Mouse (Mus musculus) liver, embryonic 13.5 days (tissue): ENCODE measurements around the gene Ninl. TPM values are rescaled to one million over a fixed set of nuclear protein-coding genes. Genes with fewer than 3 reads are reported as not detected.
"Not testable (repeated sequence)": the region's sequence is repeated elsewhere in the genome, so short reads cannot be mapped to it uniquely, and the experiment has no call there.

ENCODE experiments used
- ATAC-seq: fragments of 200-750 bp; cut with Nextera tagmentation; 2 replicates; pipeline ENCODE4 v1.8.0; 2017; ENCODE audit warnings: low read depth, mild to moderate bottlenecking, moderate number of reproducible peaks, moderate library complexity
- DNase-seq: peaks from one replicate; pipeline ENCODE4 v3.0.0; 2022
- H3K27ac ChIP-seq: fragments of 300-500 bp; sonication (generic); 2 replicates; pipeline ENCODE4 v1.5.1; 2015; ENCODE audit warnings: moderate library complexity, mild to moderate bottlenecking, inconsistent platforms
- H3K27me3 ChIP-seq: fragments of 300-500 bp; sonication (generic); 2 replicates; pipeline ENCODE4 v1.6.1; 2015; ENCODE audit warnings: mild to moderate bottlenecking, inconsistent platforms
- H3K36me3 ChIP-seq: fragments of 300-500 bp; sonication (generic); 2 replicates; pipeline ENCODE4 v1.6.1; 2015; ENCODE audit warnings: mild to moderate bottlenecking, inconsistent platforms
- H3K4me1 ChIP-seq: fragments of 300-500 bp; sonication (generic); replicated peaks from 2 replicates; pipeline ENCODE4 v1.6.1; 2015; ENCODE audit warnings: inconsistent platforms
- H3K4me2 ChIP-seq: fragments of 300-500 bp; sonication (generic); 2 replicates; pipeline ENCODE4 v1.6.1; 2015; ENCODE audit warnings: inconsistent platforms, mild to moderate bottlenecking, moderate library complexity
- H3K4me3 ChIP-seq: fragments of 300-500 bp; sonication (generic); replicated peaks from 2 replicates; pipeline ENCODE4 v1.5.1; 2015; ENCODE audit warnings: mild to moderate bottlenecking, inconsistent platforms
- H3K9ac ChIP-seq: fragments of 300-500 bp; sonication (generic); 2 replicates; pipeline ENCODE4 v1.6.1; 2015; ENCODE audit warnings: mild to moderate bottlenecking, inconsistent platforms
- H3K9me3 ChIP-seq: fragments of 300-500 bp; sonication (generic); replicated peaks from 2 replicates; pipeline ENCODE4 v1.6.1; 2016; ENCODE audit warnings: inconsistent platforms
- WGBS: fragments of 180-500 bp; shearing (Covaris S2); methylation state at CpG from one replicate; pipeline ENCODE4 v1.1.7; 2015; ENCODE audit not compliant: insufficient replicate concordance; 5-methylcytosine and 5-hydroxymethylcytosine counted together
- polyA plus RNA-seq: library from polyadenylated mRNA; unstranded; fragments of >200 nt; fragmentation: Nextera tagmentation; extraction: Ambion mirVana; gene quantifications from 2 replicates; pipeline ENCODE4 v1.2.1, GENCODE M21; 2015

Ninl gene
- polyA plus RNA-seq, 1 experiment from 2014 or later, result 10.6 TPM

GRCm38 (mm10) chr2:150922165-150922564 lies 117.0 kb downstream of the Ninl start:
- H3K9ac ChIP-seq, result no peak overlapping the region
- no peaks in the 10 kb centered on the region; the same call in 1 of the 2 replicates for H3K4me1 ChIP-seq
- peaks cover 59% of the 10 kb centered on the region for H3K36me3 ChIP-seq
- no peaks in the 10 kb centered on the region for H3K9me3 ChIP-seq
- no peak overlapping the region for H3K27ac ChIP-seq
- ATAC-seq (no peak), DNase-seq (no peak)
- H3K27me3 ChIP-seq, result no peaks in the 10 kb centered on the region
- no peak overlapping the region for H3K4me3 ChIP-seq
- 91% methylated on average over 4 of the region's 4 CpGs for WGBS
- no peak overlapping the region for H3K4me2 ChIP-seq

GRCm38 (mm10) chr2:150921697-150922096 lies 117.5 kb downstream of the Ninl start:
- 79% methylated on average over 6 of the region's 6 CpGs for WGBS
- peaks cover 59% of the 10 kb centered on the region for H3K36me3 ChIP-seq
- H3K9me3 ChIP-seq, result no peaks in the 10 kb centered on the region
- H3K4me3 ChIP-seq, result no peak overlapping the region
- DNase-seq (no peak), ATAC-seq (no peak)
- no peak overlapping the region for H3K9ac ChIP-seq
- H3K4me1 ChIP-seq, result no peaks in the 10 kb centered on the region; the same call in 1 of the 2 replicates
- no peak overlapping the region for H3K4me2 ChIP-seq
- no peaks in the 10 kb centered on the region for H3K27me3 ChIP-seq
- no peak overlapping the region for H3K27ac ChIP-seq

- Histone ChIP-seq H3K4me1 (peaks cover 7% of the 10 kb centered on the region), H3K4me2 (no peak overlapping the region), H3K4me3 (no peak overlapping the region), H3K27ac (no peak overlapping the region), H3K27me3 (no peaks in the 10 kb centered on the region), H3K36me3 (peaks cover 58% of the 10 kb centered on the region), H3K9ac (no peak overlapping the region), H3K9me3 (no peaks in the 10 kb centered on the region)
- no peak for ATAC-seq
- 38% methylated on average over 3 of the region's 3 CpGs for WGBS
- no peak for DNase-seq
These were observed 118.6 kb downstream of the Ninl start for GRCm38 (mm10) chr2:150920543-150920942.

GRCm38 (mm10) chr2:150918720-150919119 lies 120.5 kb downstream of the Ninl start:
- no peaks in the 10 kb centered on the region for H3K27me3 ChIP-seq
- peaks cover 55% of the 10 kb centered on the region for H3K36me3 ChIP-seq
- H3K9ac ChIP-seq, result no peak overlapping the region
- H3K4me3 ChIP-seq, result no peak overlapping the region
- peaks cover 15% of the 10 kb centered on the region for H3K4me1 ChIP-seq
- 77% methylated on average over 3 of the region's 3 CpGs for whole genome bisulfite sequencing
- H3K4me2 ChIP-seq, result no peak overlapping the region
- DNase-seq (no peak), ATAC-seq (peak; percentile 51)
- no peaks in the 10 kb centered on the region for H3K9me3 ChIP-seq
- H3K27ac ChIP-seq, result no peak overlapping the region

- DNase-seq (no peak), ATAC-seq (no peak)
- H3K36me3 ChIP-seq, result peaks cover 48% of the 10 kb centered on the region
- H3K4me2 ChIP-seq, result no peak overlapping the region
- H3K9ac ChIP-seq, result no peak overlapping the region
- 59% methylated on average over 5 of the region's 5 CpGs for WGBS
- no peak overlapping the region for H3K4me3 ChIP-seq
- H3K27ac ChIP-seq, result no peak overlapping the region
- peaks cover 26% of the 10 kb centered on the region for H3K4me1 ChIP-seq
- H3K9me3 ChIP-seq, result no peaks in the 10 kb centered on the region
- no peaks in the 10 kb centered on the region for H3K27me3 ChIP-seq
These were observed 123.4 kb downstream of the Ninl start for GRCm38 (mm10) chr2:150915786-150916185.

- DNase-seq (no peak), ATAC-seq (no peak)
- Histone ChIP-seq H3K4me1 (peaks cover 33% of the 10 kb centered on the region), H3K9me3 (no peaks in the 10 kb centered on the region), H3K27ac (no peak overlapping the region), H3K9ac (no peak overlapping the region), H3K36me3 (peaks cover 48% of the 10 kb centered on the region), H3K27me3 (no peaks in the 10 kb centered on the region), H3K4me3 (no peak overlapping the region), H3K4me2 (no peak overlapping the region)
- WGBS, result 71% methylated on average over 4 of the region's 4 CpGs
These were observed 124.2 kb downstream of the Ninl start for GRCm38 (mm10) chr2:150914781-150915515.

GRCm38 (mm10) chr2:150910295-150910881 lies 128.8 kb downstream of the Ninl start:
- Histone ChIP-seq H3K36me3 (peaks cover 18% of the 10 kb centered on the region), H3K4me2 (peak overlapping the region; percentile 82), H3K4me1 (peaks cover 41% of the 10 kb centered on the region), H3K27ac (peak overlapping the region; percentile 89), H3K9me3 (no peaks in the 10 kb centered on the region), H3K27me3 (peaks cover 3% of the 10 kb centered on the region; the same call in 1 of the 2 replicates), H3K9ac (peak overlapping the region; percentile 79), H3K4me3 (peak overlapping the region; percentile 74)
- WGBS, result 40% methylated on average over 7 of the region's 10 CpGs
- no peak for DNase-seq
- no peak for ATAC-seq

GRCm38 (mm10) chr2:150909429-150910039 lies 129.6 kb downstream of the Ninl start:
- Histone ChIP-seq H3K4me2 (peak overlapping the region; percentile 82), H3K4me3 (peak overlapping the region; percentile 74), H3K36me3 (peaks cover 15% of the 10 kb centered on the region), H3K4me1 (peaks cover 44% of the 10 kb centered on the region), H3K27me3 (peaks cover 3% of the 10 kb centered on the region; the same call in 1 of the 2 replicates), H3K9me3 (no peaks in the 10 kb centered on the region), H3K27ac (peak overlapping the region; percentile 89), H3K9ac (peak overlapping the region; percentile 79)
- DNase-seq (peak; percentile 95), ATAC-seq (peak; percentile 90)
- WGBS, result under 1% methylated on average over 35 of the region's 35 CpGs

- not testable (repeated sequence) for ATAC-seq
- peak overlapping the region; percentile 79 for H3K9ac ChIP-seq
These were observed 130.3 kb downstream of the Ninl start for GRCm38 (mm10) chr2:150908881-150909280.

GRCm38 (mm10) chr2:150904936-150905450 lies 134.2 kb downstream of the Ninl start, which contains the start of gene Gins1:
Gene Gins1 (plus strand): TSS chr2:150905400.
- no peak for DNase-seq
- peak; percentile 66 for ATAC-seq
- H3K27me3 ChIP-seq, result peaks cover 3% of the 10 kb centered on the region; the same call in 1 of the 2 replicates
- peak within 1 kb of the TSS; percentile 89 for H3K27ac ChIP-seq
- H3K4me1 ChIP-seq, result peaks cover 38% of the 10 kb centered on the region
- no peaks in the 10 kb centered on the region; the same call in 1 of the 2 replicates for H3K36me3 ChIP-seq
- H3K4me2 ChIP-seq, result peak within 1 kb of the TSS; percentile 99
- peak within 1 kb of the TSS; percentile 88 for H3K9ac ChIP-seq
- H3K9me3 ChIP-seq, result no peaks in the 10 kb centered on the region
- peak within 1 kb of the TSS; percentile 88 for H3K4me3 ChIP-seq
- 31% methylated on average over 9 of the region's 9 CpGs for WGBS

More at GRCm38 (mm10) chr2:150908881-150909280, 130.3 kb downstream of the Ninl start:
- peak overlapping the region; percentile 82 for H3K4me2 ChIP-seq
- peaks cover 43% of the 10 kb centered on the region for H3K4me1 ChIP-seq
- not testable (repeated sequence) for H3K9me3 ChIP-seq, DNase-seq, H3K27me3 ChIP-seq
- H3K27ac ChIP-seq, result 0 out of 2 replicates have a peak overlapping the region, but pooled peaks have one; percentile 89
- peaks cover 10% of the 10 kb centered on the region for H3K36me3 ChIP-seq
- 42% methylated on average over 6 of the region's 6 CpGs for WGBS
- H3K4me3 ChIP-seq, result peak overlapping the region; percentile 74
